Mouse (Mus musculus) hematopoietic stem cell, adult 5-6 weeks (primary cell): ENCODE results near the gene Zbtb7a. TPM values are rescaled to one million over a fixed set of nuclear protein-coding genes. Genes with fewer than 3 reads are reported as not detected.

Source experiments
- ATAC-seq, 2 experiments: fragments of 125-278 bp in 1 of 2; replicated peaks in 1 of 2; 2 replicates each; pipeline ENCODE4 v1.8.0; 2016 to 2017; ENCODE audit warnings: inconsistent platforms in 2 of 2, mild to moderate bottlenecking in 2 of 2, moderate number of reproducible peaks in 2 of 2, low read depth in 1 of 2, moderate TSS enrichment in 1 of 2; ENCODE audit not compliant: low FRiP score in 2 of 2, poor library complexity in 2 of 2, severe bottlenecking in 2 of 2, insufficient read depth in 1 of 2, low TSS enrichment in 1 of 2
- total RNA-seq: library from RNA; stranded (forward); fragments of 172-1452, 232-1000 nt; gene quantifications from 2 replicates; pipeline ENCODE4 v1.2.3, GENCODE M21; 2017

Gene Zbtb7a
- total RNA-seq = 7.4 and 13.0 TPM in 2 replicates

DNA sequence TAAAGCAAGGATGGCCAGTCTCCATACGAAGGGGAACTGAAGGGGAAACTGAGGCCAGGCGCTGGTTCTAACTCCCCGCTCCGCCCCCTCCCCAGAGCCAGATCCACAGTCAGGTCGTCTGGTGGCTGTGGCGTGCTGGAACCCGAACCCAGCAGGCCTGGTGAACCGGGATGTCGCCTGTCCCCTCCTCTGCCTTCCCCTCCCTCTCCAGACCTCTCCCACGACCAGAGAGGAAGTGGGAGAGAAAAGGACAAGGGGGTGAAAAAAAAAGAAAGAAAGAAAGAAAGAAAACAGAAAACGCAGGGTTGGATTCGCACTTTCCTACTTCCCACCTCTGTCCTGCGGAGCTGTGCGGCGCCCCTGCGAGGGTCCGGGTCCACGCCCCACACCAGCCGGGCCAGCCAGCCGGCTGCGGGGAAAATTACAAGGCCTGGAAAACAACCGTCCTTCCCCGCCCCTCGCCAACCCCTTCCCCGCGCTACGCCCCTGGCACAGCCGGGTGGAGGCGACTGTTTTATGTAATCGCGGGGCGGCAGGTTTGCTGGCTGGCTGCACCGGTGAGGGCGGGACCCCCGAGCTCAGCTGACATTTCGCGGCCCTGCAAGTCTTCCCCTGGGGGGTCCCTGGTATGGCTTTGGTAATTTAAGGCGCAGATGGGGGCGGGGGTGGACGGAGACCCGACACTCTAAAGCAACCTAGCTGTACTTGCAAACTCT, at the start of gene Zbtb7a:
Zbtb7a (plus strand) TSS at position 255 of the 716 bp plus-strand sequence.
- no peak for ATAC-seq

GRCm38 (mm10) chr10:81087021-81087420, 48.0 kb upstream of the Zbtb7a start:
- ATAC-seq = no peak

DNA sequence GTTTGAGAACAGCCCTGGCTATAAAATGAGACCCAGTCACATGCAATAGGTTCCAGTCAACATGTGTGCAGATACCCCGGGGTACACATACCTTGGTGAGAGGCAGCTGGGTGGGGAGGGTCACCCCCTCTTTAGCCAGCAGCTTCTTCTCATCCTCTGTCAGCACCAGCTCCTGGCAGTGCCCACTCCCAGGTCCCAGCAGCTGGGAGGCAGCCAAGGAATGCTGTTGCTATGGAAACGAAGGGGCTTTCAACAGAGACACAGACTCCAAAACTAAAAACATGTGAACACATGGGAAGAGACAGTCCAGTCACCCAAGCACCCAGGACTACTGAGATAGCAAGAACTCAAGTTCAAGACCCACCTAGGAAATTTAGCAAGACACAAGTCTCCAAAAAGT, 45.8 kb upstream of the Zbtb7a start:
- no peak for ATAC-seq

DNA sequence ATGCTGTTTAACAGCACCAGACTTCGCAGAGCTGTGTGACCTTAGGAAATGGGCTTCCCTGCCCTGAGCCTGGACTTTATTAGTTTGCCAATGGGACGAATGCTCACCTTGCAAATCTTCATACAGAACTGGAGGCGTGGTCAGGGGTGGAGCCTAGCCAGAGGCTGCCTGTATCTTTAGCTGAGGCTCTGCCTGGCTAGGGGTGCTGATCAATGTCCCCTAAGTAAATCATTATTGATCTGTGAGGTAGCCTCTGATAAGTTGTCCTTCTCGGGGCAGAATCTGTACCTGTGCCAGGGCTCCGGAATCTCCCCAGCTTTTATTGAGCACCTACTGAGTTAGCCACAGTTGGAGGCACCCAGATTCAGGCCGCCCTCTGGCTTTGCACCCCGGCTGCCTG, 44.4 kb upstream of the Zbtb7a start:
- no peak for ATAC-seq

- no peak for ATAC-seq
Observed at GRCm38 (mm10) chr10:81092465-81093250, 42.4 kb upstream of the Zbtb7a start.

GRCm38 (mm10) chr10:81094931-81095678, 39.9 kb upstream of the Zbtb7a start:
- no peak for ATAC-seq

GRCm38 (mm10) chr10:81105565-81106112, 29.4 kb upstream of the Zbtb7a start, which contains the start of gene Map2k2:
Gene Map2k2, plus strand, starts transcription at chr10:81105915.
- peak; percentile 86 to 92 for ATAC-seq

DNA sequence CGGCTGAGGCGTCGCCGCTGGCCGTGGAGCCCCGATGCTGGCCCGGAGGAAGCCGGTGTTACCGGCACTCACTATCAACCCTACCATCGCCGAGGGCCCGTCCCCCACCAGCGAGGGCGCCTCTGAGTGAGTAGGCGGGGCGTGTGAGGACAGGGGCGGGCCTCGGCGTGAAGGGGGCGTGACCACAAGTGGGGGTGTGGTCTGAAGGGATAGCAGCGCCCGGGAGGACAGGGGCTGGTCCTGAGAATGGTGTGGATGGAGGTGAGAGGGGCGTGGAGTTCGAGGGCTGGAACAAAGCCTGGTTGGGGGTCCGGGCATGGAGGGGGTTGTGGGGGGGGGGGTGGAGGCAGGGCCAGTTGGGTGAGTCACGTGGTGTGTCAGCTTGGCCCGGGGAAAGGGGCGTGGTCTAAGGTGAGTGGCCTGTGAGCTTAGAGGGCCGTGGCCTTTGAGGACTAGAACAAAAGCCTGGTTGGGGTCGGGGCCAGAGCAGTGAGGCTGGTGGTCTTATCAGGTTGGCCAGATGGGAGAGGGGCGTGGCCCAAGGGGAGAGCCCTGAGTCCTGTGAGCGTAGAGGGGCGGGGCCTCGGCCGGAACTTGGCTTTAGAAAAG, 28.8 kb upstream of the Zbtb7a start:
- peak; percentile 57 to 61 for ATAC-seq

- ATAC-seq = no peak
Observed at GRCm38 (mm10) chr10:81112946-81113345, 22.1 kb upstream of the Zbtb7a start.

GRCm38 (mm10) chr10:81119625-81120024, 15.4 kb upstream of the Zbtb7a start:
- no peak for ATAC-seq

GRCm38 (mm10) chr10:81120650-81121049, 14.4 kb upstream of the Zbtb7a start:
- no peak for ATAC-seq

DNA sequence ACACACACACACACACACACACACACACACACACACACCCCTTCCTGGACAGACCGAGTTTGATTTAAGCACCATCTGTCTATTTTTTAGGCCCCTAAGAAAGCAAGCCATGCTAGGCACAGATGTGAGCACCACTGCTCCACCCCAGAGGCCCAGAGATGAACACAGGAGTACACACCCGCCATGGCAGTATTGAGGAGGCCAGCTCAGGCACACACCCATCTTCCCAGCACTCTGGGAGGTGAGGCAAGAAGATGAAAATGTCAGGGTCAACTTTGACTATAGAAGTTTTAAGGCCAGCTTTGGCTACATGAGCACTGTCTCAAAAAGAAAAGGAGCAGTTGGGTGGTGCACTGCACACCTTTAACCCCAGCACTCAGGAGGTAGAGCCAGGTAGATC, 12.1 kb upstream of the Zbtb7a start:
- no peak for ATAC-seq

DNA sequence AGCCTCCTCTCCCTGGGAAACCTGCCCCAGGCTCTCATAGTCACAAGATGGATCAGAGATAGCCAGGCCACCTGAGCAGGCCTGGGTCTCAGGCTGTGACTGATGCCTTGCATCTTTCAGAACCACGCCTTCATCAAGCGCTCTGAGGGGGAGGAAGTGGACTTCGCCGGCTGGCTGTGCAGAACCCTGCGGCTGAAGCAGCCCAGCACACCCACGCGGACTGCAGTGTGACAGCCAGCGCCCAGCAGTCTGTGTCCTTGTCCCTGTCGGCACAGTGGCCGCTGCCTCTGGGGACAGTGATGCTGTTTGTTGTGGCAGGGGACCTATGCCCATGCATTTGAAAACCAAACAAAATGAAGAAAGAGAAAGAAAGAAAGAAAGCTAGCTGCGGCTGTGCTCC, 11.5 kb upstream of the Zbtb7a start:
- no peak for ATAC-seq

- ATAC-seq = peak; percentile 50 to 61
Observed at GRCm38 (mm10) chr10:81134181-81134587, 836 bp upstream of the Zbtb7a start.

GRCm38 (mm10) chr10:81135831-81136705, 1.0 kb downstream of the Zbtb7a start:
- ATAC-seq = no peak

- ATAC-seq = no peak
Observed at GRCm38 (mm10) chr10:81136706-81137231, 1.7 kb downstream of the Zbtb7a start.
